Mouse (Mus musculus): ENCODE results near the gene Ap4s1. TPM values are rescaled to one million over a fixed set of nuclear protein-coding genes. Genes with fewer than 3 reads are reported as not detected.
A peak's percentile ranks its signal among the peaks of the same experiment; 100 is the strongest.
"Not testable (repeated sequence)": the region's sequence is repeated elsewhere in the genome, so short reads cannot be mapped to it uniquely, and the experiment has no call there.

Gene Ap4s1
- polyA plus RNA-seq, 1 experiment, result 10.3 TPM

DNA sequence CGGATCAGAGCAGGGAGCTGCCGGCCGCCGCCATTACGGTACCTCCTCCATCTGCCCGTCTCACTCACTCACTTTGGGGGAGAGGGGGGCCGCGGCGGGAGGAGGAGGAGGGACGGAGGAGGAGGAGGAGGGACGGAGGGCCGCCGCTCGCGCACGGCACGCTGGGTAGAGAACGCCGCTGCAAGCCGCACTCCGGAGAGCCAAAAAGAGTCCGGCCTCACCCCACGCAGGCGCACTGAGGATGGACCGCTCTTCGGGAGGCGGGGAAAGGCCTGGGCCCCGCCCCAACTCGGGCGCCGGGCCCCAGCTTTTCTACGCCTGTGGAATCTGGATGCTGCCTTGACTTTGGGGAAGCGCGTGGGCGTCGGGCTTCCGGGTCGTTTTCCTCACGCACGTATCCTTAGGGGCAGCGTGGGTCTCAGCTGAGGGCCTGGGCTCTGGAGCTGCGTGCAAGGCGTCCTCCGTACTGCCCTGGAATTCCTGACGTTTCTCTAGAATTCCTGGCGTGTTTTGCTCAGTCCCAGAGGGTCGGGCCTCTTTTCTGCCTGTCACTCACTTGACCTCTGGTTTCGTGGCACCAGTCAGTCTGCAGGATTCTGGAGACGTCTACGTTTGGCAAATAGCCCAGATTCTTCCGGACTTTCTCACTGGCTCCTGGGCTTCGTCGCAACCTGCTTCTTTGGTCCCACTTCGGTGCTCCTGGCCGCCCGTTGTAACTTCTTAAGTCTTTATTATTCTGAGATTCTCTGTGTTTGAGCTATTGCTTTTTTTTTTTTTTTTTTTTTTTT is 1.2 kb downstream of the Ap4s1 start, which contains the start of gene Strn3:
Strn3 (minus strand) TSS at position 53 of the 788 bp plus-strand sequence.
- Histone ChIP-seq H3K36me3 (ENCODE audit: control insufficient read depth, insufficient read depth, low read length) (no peaks in the 10 kb centered on the region), H3K4me1 (replicated peaks; ENCODE audit: control insufficient read depth, insufficient read depth, low read length) (peaks cover 7% of the 10 kb centered on the region), H3K4me3 (ENCODE audit: control insufficient read depth, insufficient read depth, low read length) (peak within 1 kb of the TSS; percentile 69), H3K27ac (ENCODE audit: control insufficient read depth, insufficient read depth, low read length) (peak within 1 kb of the TSS; percentile 74), H3K27me3 (ENCODE audit: control insufficient read depth, insufficient read depth, low read length) (no peaks in the 10 kb centered on the region)
- peak; percentile 63 for TF ChIP-seq POLR2A (IDR thresholded peaks at IDR 0.05; ENCODE audit: control insufficient read depth, extremely low read depth, insufficient read depth, low read length, poor library complexity)
- peak; percentile 42; the same call in 1 of the 2 replicates for TF ChIP-seq CTCF (IDR thresholded peaks at IDR 0.05; ENCODE audit: borderline replicate concordance, control insufficient read depth, extremely low read depth, insufficient read depth, low read length, poor library complexity)
- under 1% methylated on average over 52 of the region's 56 CpGs for WGBS
- peak; percentile 95 for DNase-seq

- H3K4me1 ChIP-seq (replicated peaks; ENCODE audit: control insufficient read depth, insufficient read depth, low read length); H3K27me3 ChIP-seq (ENCODE audit: control insufficient read depth, insufficient read depth, low read length); H3K36me3 ChIP-seq (ENCODE audit: control insufficient read depth, insufficient read depth, low read length); H3K4me3 ChIP-seq (ENCODE audit: control insufficient read depth, insufficient read depth, low read length); H3K27ac ChIP-seq (ENCODE audit: control insufficient read depth, insufficient read depth, low read length): not testable (repeated sequence)
- peak; percentile 10 for DNase-seq
- WGBS, result 91% methylated on average over 10 of the region's 10 CpGs
Measured at GRCm38 (mm10) chr12:51692870-51693269, 2.0 kb downstream of the Ap4s1 start.

- 88% methylated on average over 3 of the region's 3 CpGs for WGBS
- H3K4me1 ChIP-seq (replicated peaks; ENCODE audit: control insufficient read depth, insufficient read depth, low read length), result peaks cover 7% of the 10 kb centered on the region
- H3K27ac ChIP-seq (ENCODE audit: control insufficient read depth, insufficient read depth, low read length), result no peak overlapping the region
- no peaks in the 10 kb centered on the region for H3K27me3 ChIP-seq (ENCODE audit: control insufficient read depth, insufficient read depth, low read length)
- H3K4me3 ChIP-seq (ENCODE audit: control insufficient read depth, insufficient read depth, low read length), result no peak overlapping the region
- TF ChIP-seq POLR2A (IDR thresholded peaks at IDR 0.05; ENCODE audit: control insufficient read depth, extremely low read depth, insufficient read depth, low read length, poor library complexity), result no peak
- no peak for TF ChIP-seq CTCF (IDR thresholded peaks at IDR 0.05; ENCODE audit: borderline replicate concordance, control insufficient read depth, extremely low read depth, insufficient read depth, low read length, poor library complexity)
- no peaks in the 10 kb centered on the region for H3K36me3 ChIP-seq (ENCODE audit: control insufficient read depth, insufficient read depth, low read length)
- no peak for DNase-seq
Measured at GRCm38 (mm10) chr12:51693419-51693818, 2.6 kb downstream of the Ap4s1 start.

DNA sequence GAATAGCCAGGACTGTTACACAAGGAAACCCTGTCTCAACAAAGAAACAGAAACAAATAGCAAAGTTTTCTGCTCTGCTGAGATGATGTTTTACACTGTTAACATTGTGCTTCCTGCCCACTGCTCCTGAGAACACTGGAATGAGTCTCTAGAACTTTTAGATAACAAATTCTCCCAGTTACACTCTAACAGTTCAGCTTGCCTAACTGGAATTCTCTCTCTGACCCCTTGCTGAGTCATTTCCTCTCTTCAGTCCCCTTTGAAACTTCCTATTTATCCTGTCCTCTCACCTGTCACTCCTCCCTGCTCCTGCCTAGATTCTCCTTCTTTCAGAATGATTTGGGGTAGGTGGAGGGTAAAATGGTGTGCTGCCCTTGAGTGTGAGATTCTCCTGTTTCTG is 3.3 kb downstream of the Ap4s1 start:
- TF ChIP-seq CTCF (IDR thresholded peaks at IDR 0.05; ENCODE audit: borderline replicate concordance, control insufficient read depth, extremely low read depth, insufficient read depth, low read length, poor library complexity) (no peak), POLR2A (IDR thresholded peaks at IDR 0.05; ENCODE audit: control insufficient read depth, extremely low read depth, insufficient read depth, low read length, poor library complexity) (no peak)
- DNase-seq, result no peak
- no peaks in the 10 kb centered on the region for H3K36me3 ChIP-seq (ENCODE audit: control insufficient read depth, insufficient read depth, low read length)
- peaks cover 4% of the 10 kb centered on the region; the same call in 1 of the 2 replicates for H3K4me1 ChIP-seq (replicated peaks; ENCODE audit: control insufficient read depth, insufficient read depth, low read length)
- H3K4me3 ChIP-seq (ENCODE audit: control insufficient read depth, insufficient read depth, low read length), result no peak overlapping the region
- H3K27ac ChIP-seq (ENCODE audit: control insufficient read depth, insufficient read depth, low read length), result no peak overlapping the region
- H3K27me3 ChIP-seq (ENCODE audit: control insufficient read depth, insufficient read depth, low read length), result no peaks in the 10 kb centered on the region

- Histone ChIP-seq H3K27ac (ENCODE audit: control insufficient read depth, insufficient read depth, low read length) (no peak overlapping the region), H3K27me3 (ENCODE audit: control insufficient read depth, insufficient read depth, low read length) (no peaks in the 10 kb centered on the region), H3K4me3 (ENCODE audit: control insufficient read depth, insufficient read depth, low read length) (no peak overlapping the region), H3K4me1 (replicated peaks; ENCODE audit: control insufficient read depth, insufficient read depth, low read length) (0 out of 2 replicates have a peak, but pooled peaks cover 2% of the 10 kb centered on the region), H3K36me3 (ENCODE audit: control insufficient read depth, insufficient read depth, low read length) (no peaks in the 10 kb centered on the region)
- 87% methylated on average over 1 of the region's 1 CpGs for WGBS
- TF ChIP-seq POLR2A (IDR thresholded peaks at IDR 0.05; ENCODE audit: control insufficient read depth, extremely low read depth, insufficient read depth, low read length, poor library complexity) (no peak), CTCF (IDR thresholded peaks at IDR 0.05; ENCODE audit: borderline replicate concordance, control insufficient read depth, extremely low read depth, insufficient read depth, low read length, poor library complexity) (no peak)
- DNase-seq, result no peak
Measured at GRCm38 (mm10) chr12:51694966-51695365, 4.1 kb downstream of the Ap4s1 start.

DNA sequence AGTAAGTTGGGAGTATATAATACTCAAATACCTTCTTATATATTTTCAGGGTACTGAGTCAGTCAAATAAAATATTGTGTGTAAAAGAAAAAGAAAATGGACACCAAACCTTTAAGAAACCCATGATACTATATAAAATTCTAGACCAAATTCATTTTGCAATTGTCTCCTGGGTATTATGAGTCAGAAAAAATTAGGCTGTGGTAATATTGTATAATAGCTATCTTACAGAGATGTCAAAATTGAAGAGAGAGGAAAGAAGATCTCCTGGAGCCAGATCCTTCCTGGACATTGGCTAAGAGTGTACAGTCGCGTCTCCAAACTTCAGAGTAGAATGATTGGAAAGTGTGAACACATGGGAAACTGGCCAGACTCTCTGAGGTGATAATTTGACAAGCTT is 5.3 kb downstream of the Ap4s1 start:
- 95% methylated on average over 2 of the region's 2 CpGs for WGBS
- DNase-seq, result no peak
- Histone ChIP-seq H3K4me1 (replicated peaks; ENCODE audit: control insufficient read depth, insufficient read depth, low read length) (0 out of 2 replicates have a peak, but pooled peaks cover 7% of the 10 kb centered on the region), H3K27ac (ENCODE audit: control insufficient read depth, insufficient read depth, low read length) (no peak overlapping the region), H3K27me3 (ENCODE audit: control insufficient read depth, insufficient read depth, low read length) (no peaks in the 10 kb centered on the region), H3K4me3 (ENCODE audit: control insufficient read depth, insufficient read depth, low read length) (no peak overlapping the region), H3K36me3 (ENCODE audit: control insufficient read depth, insufficient read depth, low read length) (no peaks in the 10 kb centered on the region)
- TF ChIP-seq POLR2A (IDR thresholded peaks at IDR 0.05; ENCODE audit: control insufficient read depth, extremely low read depth, insufficient read depth, low read length, poor library complexity) (no peak), CTCF (IDR thresholded peaks at IDR 0.05; ENCODE audit: borderline replicate concordance, control insufficient read depth, extremely low read depth, insufficient read depth, low read length, poor library complexity) (no peak)
